Mouse (Mus musculus) spleen, adult 18-20 months (tissue): ENCODE data around the gene Tsn.

Experiments
- DNase-seq, 2 experiments: peaks; one replicate each; pipeline ENCODE4 v3.0.0; 2022; ENCODE audit warnings: mixed read lengths in 2 of 2

The Tsn gene

DNA sequence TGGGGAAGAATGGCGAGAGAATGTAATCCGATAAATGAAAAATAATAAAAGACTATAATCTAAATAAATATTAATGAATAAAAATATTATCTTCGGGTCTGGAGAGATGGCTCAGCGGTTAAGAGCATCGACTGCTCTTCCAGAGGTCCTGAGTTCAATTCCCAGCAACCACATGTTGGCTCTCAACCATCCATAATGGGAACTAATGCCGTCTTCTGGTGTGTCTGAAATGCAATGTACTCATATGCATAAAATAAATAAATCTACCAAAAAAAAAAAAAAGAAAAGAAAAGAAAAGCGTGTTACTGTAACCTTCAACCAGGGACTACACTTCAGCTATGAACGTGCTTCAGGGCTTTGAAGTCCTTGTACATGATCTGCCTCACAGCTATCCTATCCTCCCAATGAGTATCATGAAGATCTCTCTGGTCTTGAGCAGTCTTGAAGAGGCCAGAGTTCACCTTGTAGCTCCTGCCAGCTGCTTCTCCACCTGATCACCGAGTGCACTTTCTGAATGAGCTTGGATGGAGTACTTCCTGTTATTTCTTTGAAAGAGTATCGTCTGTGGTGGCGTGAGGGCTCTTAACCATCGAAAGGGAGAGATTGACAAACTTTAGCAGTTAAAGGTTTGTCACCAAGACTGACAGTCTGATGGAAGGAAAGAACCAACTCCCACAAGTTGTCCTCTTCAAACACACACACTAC lies at the start of gene Tsn:
TSS of gene Tsn (minus strand) at position 118 of the 705 bp plus-strand sequence.
- no peak for DNase-seq

DNA sequence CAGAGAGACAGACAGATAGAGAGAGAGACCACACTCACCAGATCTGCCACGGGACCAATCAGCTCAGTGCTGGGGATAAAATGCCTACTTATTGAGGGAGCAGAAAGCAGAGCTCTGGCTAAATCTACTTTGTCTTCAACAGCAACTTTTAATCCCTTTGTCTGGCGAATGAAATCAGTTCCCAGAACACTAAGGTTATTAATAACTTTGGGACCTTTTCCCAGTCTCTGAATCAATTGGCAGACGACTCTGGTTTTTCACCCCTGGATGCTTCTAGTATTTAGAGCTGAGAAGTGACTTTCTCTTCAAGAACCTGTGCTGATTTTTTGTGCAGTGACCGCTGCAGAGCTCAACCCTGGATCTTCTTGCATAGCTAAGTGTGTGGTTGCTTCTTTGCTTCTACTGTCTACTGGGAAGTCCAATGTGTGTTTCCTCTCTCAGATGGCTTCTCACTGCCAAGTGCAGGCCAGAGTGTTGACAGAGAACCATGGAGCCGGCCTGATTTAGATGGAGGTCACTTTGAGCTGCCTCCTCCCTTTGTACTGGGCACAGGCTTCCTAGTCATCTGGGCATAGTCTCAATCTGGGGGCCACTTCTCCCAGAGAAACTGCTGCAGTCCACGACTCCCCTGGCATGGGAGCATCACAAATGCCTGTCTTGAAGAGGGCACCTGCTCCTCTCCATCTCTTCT lies 47.7 kb upstream of the Tsn start:
- DNase-seq, result no peak

DNA sequence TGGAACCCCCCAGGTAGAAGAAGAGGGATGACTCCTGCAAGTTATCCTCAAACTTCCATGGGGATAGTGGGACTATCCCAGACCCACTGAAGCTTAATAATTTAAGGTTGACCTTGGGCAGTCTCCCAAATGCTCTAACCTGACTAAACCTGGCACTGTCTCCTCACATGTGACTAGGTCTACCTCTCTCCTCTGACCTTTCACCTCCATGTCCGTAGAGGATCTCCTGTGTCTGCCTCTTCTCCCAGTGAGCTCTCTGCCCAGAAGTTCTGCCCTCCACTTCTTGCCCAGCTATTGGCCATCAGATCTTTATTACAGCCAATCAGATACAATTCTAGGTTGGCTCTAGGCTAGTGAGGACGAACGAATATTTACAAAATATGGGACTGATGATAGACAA lies 38.4 kb upstream of the Tsn start:
- no peak for DNase-seq

DNA sequence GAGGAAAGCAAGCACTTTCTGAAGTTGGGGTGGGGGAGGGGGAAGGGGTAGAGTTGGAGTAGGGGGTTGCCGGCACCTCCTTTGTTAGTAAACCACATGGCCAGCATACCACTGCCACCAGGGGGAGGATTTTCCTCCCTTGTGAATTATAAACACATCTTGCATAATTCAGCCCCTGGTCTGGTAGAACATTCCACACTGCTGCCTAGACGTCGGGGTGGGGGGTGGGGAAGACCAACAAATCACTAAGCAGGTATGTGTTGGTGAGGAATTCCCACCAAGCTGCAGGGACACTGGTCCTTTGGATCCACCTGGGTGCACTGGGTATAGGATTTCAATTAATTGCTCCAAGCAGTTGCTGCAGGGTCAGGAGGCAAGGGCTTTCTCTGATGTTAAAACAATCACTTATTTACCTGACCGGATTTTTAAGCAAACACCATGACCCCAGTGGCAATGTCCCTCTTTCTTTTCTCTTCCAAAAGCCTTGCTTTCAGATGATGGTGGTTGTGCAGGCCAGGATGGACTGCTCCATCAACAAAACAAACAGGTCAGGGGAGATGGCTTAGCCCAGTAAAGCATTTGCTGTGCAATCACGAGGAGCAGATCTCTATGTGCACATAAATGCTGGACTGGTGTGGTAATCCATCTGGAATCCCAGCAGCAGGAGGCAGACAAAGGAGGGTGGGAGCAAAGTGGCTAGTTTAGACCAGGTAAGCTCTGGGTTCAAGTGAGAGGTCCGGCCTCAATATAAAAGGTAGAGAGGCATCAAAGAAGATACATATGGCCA lies 32.3 kb upstream of the Tsn start:
- no peak for DNase-seq

DNA sequence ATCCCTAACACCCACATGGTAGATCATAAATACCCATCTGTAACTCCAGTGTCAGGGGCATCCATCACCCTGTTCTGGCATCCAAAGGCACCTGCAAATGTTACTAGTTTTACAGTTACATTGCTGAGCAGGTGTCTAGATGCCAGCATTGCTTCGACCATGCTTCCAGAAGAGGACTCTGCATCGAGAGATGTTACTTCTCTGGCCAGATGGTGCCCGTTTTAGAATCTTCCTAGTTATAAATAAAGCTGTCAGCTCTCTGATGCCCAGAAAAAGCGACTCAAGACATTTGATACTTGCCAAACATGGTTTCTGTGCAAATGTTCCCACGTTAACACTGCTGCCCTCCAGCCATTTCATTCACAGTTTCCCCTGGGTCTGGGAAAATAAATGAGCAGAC lies 26.4 kb upstream of the Tsn start:
- no peak for DNase-seq

DNA sequence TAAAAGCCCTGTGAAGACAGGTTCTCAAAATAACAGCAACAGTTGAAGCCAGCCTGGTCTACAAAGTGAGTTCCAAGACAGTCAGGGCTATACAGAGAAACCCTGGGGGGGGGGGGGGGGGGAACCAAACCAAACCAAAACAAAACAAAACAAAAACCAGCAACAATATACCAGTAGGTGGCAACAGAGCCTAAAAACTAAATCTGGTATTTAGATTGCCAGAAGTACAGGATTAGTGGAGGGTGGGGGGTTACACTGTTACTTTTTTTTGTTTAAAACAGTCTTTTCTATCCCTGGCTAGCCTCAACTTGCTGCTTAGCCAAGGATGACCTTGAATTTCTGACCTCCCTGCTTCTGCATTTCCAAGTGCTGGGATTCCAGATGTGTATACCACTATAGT lies 24.3 kb upstream of the Tsn start:
- no peak for DNase-seq

DNA sequence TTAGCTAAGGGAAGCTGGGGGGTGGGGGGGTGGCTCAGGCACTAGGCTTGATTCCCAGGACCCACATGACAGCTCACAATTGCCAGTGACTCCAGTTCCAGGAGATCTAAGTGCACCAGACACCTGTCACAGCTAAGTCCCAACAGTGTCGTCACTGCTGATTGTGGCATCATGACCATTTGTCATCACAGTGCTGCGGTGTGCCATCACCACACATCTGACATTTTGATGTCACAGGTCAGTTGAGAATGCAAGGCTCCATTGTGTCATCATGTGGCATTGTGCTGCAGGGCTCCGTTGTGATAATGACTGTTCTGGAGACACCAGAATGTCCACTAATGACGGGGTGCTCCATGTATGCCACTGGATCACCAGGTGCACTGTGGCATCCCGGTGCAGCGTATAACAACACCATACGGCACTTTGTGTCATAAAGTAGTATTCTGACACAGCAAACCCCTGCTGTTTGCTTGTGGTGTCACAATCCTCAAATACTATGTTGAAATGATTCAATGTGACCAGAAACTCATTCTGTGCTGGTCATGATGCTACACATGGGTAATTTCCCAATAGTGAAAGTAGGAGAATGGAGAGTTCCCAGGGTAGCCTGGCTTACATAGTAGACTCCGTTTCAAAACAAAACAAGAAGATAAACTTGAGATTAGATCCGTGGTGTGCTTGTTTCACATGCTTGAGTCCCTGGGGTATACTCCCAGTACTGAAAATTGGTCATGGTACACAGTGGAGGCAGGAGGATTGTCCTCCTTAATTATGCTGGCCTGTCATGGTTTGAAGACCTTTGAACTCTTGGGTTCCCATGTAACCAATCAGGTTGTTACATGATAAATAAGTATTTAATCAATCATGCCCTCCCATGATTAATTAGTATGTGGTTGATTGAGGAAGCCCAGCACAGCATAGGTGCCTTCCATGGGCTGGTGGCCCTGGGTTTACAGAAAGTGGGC lies 23.5 kb upstream of the Tsn start:
- DNase-seq, result no peak

DNA sequence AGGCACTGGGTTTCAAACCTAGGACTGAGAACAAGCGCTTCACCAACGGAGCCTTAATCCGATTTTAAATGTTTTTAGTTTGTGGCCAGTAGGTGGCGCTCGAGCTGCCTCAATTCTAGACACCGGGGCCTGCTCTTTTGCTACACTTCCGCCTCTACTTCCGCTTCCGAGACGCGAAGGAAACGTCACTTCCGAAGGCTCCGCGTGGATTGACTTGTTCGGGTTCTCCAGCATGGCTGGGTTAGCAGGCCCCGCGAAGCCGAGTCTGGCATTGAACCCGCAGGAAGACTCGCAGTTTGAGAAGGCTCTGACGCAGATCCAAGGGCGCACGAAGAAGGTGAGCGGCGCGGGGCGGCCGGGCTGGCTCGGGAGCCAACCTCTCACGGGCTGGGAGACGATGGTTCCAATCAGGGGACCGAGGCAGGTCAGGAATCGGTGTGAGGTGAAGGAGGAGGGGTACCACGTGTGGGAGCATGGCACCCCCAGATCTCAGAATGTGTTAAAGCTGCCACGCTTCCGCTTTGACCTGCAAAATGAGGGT lies 10.2 kb upstream of the Tsn start, which contains the start of gene Nifk:
TSS of gene Nifk (plus strand) at position 179 of the 541 bp plus-strand sequence.
- DNase-seq, result peak; percentile 78 to 88

DNA sequence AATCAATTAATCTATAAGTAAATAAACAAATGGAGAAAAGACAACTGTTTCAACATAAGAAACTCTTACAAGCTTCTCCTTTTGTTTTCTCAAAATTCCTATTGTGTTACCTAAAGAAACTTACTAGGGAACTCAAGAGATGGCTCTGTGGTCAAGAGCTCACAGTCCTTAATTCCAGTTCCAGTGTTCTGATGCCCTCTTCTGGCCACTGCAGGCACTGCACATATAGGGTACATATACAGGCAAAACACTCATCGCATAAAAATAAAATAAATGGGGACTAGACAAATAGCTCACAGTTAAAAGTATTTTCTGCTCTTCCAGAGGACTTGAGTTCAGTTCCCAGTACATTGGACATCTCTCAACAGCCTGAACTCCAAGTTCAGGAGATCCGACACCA lies 9.2 kb upstream of the Tsn start:
- DNase-seq, result peak in 1 of 2 experiments; percentile 23

DNA sequence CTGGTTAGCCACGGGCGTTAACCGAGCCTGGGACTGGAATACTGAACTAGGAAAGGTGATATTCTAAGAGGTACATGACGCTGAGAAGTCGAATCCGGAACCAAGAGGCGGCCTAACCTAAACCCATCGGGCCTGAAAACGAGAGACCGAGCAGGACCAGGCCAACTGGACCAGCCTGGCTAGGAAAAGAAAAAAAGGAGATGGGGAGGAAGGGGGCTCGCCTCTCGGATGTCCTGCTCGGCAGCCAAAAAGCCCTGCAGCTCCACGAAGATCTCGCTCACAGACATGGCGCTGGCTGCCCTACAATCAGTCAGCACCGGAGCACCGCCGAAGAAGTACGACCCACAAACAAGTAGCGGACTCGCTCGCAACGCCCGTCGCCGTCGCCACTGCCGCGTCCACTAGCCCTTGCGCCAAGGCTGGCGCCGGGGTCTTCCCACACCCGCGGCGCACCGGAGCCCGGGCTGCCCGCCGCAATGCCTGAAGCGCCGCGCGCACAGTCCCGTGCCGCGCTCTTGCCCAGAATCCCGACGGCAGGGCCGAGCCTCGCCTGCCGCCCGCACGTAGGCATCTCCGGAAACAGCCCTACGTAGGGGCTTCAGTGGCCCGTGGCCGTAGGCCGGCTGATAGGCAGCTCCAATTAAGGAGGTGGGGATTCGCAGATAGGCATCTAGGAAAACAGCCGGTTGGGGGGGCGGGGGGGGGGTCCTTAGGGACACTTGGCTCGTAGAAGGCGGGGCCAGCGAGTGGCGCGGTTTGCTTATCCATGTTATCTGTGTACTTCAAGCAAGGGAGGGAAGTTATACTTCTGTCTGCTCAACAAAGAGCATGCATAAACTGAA lies 538 bp downstream of the Tsn start:
- DNase-seq, result peak; percentile 77 to 86

DNA sequence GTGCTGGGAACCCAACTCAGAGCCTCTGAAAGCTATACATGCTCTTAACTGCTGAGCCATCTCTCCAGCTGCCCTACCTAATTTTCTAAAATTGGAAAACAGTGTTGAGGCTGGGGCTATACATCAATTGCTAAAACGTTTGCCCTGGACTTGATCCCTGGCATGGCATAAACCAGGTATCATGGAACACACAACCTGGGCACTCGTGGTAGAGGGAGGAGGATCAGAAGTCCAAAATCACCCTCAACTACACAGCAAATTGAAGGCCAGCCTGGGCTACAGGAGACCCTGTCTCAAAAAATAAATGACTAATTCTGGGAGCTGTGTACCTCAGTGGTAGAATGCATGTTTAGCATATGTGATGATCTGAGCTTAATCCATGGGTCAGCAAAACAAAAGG lies 13.8 kb downstream of the Tsn start:
- DNase-seq, result no peak

DNA sequence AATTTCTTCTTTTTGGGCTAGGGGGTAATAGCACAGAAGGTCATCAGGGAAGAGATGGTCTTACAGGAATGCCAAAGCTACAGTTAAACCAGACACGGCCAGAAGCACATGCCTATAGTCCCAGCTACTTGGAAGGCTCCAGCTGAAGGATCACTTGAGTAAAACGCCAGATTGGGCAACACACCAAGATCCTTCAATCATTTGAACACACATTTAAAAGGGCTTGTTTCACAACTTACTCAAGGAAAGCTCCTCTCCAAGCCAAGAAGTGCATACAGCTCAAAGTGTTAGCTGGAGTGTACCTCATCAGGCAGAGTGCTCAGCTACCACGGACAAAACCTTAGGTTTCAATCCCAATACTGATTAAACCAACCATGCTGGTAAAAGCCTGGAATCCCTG lies 14.9 kb downstream of the Tsn start:
- DNase-seq, result no peak

DNA sequence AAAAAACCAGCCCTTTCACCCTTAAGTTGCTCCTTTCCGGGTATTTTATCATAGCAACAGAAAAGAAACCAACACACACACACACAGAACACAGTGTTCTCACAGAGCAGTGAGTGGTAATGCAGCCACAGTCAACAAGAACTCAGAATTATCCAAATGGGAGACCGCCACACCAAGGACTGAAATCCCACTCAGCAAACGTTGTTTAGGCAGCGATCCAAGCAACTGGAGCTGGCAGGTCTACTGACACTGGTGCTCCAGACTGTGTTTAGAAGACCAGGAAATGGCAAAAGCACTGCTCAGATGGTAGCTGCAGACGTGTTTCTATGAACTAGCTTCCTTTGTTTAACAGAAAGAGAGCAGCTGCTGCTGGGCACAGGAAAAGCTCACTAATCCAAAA lies 16.7 kb downstream of the Tsn start:
- no peak for DNase-seq

DNA sequence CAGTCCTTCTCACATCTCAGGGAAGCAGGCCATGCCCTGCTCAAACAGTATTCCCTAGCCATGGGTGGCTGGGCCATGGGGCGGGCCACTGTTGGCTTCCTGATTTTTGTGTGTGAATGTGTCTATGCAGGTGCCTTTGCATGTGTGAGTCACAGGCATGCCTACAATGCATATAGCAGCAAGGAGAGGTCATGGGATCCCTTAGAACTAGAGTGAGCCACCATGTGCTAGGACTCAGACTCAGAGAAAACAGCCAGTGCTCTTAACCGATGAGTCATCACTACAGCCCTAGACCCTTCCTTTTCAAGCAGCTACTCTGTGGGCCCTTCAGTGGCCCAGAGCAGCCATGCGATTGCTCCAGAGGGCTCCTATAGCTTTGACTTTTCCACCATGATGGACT lies 17.3 kb downstream of the Tsn start:
- DNase-seq, result no peak

DNA sequence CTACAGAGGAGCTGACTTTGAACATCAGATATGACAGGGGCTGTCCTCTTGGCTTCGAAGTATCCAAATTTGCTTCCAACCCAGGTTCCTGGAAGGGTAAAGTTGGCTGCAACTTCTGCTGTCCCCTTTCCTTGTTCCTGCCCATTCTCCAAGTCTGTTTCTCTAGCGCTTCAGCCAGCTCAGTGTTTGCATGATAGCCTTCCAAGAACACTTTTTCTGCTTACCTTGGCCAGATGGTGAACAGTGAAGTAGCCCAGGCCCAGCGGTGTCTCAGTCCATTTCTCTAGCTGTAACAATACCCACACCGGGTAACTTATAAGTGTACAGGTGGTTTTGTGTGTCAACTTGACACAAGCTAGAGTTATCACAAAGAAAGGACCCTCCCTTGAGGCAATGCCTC lies 19.2 kb downstream of the Tsn start:
- no peak for DNase-seq

DNA sequence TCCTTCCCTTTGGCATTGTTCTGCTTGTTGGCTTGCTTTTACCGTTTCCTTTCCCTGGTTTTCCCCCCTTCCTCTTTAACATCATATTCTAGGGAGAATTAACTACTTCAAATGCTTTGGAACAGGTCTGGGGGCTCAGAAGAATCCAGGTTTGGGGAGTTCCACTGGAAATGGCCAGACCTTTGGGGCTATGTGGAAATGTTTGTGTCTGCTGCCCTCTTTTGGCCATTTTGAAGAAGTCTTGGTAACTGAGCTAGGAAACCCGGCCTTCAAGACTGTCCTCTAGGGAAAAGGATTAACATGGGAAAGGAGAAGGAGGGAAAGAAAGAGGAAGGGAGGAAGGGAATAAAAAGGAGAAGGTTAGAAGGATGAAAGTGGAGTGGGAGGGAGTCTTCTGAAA lies 36.4 kb downstream of the Tsn start:
- DNase-seq, result no peak

DNA sequence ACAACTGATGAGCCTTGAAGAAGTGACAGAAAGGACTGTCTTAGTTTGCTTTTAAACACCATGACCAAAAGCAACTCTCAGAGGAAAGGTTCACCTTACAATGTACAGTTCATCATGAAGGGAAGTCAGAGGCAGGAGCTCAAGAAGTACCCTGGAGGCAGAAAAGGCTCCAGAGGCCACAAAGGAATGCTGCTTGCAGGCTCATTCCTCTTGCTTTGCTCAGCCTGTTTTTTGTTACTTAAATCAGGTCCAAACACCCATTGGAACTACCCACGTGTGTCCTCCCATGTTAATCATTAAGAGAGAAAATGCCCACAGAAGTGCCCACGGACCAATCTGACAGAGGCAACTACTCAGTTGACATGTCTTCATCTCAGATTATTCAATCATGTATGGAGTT lies 59.6 kb downstream of the Tsn start:
- no peak for DNase-seq
